Mouse (Mus musculus): ENCODE results near the gene Gm10188. TPM values are rescaled to one million over a fixed set of nuclear protein-coding genes. Genes with fewer than 3 reads are reported as not detected.

Gene Gm10188
- total and polyA plus RNA-seq, 3 experiments = not detected

DNA sequence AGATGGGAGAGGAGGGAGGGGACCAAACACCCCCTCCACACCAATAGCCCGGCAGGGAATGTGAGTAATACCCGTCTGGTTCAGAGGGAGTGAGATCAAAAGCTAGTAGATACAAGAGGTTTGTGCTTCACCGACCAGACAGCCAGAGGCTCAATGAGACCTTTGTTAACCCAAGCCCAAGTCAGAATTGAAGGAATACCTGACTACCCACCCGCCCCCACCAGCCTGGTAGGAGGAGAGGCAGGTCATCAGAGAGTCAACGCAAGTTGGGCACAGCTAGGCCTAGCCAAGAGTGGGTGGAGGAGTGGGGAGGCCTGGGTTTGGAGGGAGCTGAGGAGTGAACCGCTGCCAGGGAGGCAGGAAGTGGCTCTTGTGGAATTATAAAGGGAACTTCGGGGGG, 33.2 kb downstream of the Gm10188 start:
- 42% methylated on average over 7 of the region's 7 CpGs for WGBS
- H3K9ac ChIP-seq (ENCODE audit: low read depth, low read length) = no peak overlapping the region
- no peak overlapping the region for H3K4me3 ChIP-seq
- TF ChIP-seq POLR2A (IDR thresholded peaks at IDR 0.05; ENCODE audit: insufficient read depth, low read depth, low read length) (no peak), CTCF (IDR thresholded peaks at IDR 0.05) (no peak), EP300 (IDR thresholded peaks at IDR 0.05; ENCODE audit: insufficient read depth, low read depth, low read length) (no peak)
- H3K79me2 ChIP-seq (replicated peaks; ENCODE audit: control insufficient read depth, insufficient read depth, low read length) = no peaks in the 10 kb centered on the region
- H3K27me3 ChIP-seq (ENCODE audit: control insufficient read depth, insufficient read depth, low read length) = peaks cover 14% of the 10 kb centered on the region
- no peak for DNase-seq
- no peaks in the 10 kb centered on the region for H3K4me1 ChIP-seq (ENCODE audit: control insufficient read depth, insufficient read depth, low read length)
- intact Hi-C loops (cut with DNase I) = no loop called here
- no peaks in the 10 kb centered on the region for H3K36me3 ChIP-seq (ENCODE audit: control insufficient read depth, insufficient read depth, low read length)
- H3K27ac ChIP-seq = no peak overlapping the region

DNA sequence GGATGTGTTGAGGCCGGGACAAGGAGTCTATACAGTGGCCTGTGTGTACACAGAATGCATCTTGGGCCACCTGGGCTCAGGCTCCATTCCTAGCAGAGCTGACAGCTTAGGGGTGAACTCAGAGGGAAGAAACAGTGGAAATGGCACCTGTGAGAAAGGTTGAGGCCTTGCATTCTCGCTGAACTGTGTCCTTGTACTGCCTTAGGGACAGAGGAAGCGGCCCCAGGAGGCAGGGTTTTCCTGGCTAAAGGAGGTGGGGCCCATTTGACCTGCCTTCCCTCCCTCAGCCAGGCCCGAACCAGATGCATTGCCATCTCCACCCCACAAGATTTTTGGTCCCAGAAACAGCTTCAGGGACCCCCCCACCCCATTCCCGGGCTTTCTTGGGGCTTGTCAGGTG, 33.9 kb downstream of the Gm10188 start:
- Histone ChIP-seq H3K4me3 (no peak overlapping the region), H3K36me3 (ENCODE audit: control insufficient read depth, insufficient read depth, low read length) (no peaks in the 10 kb centered on the region), H3K27ac (no peak overlapping the region), H3K4me1 (ENCODE audit: control insufficient read depth, insufficient read depth, low read length) (no peaks in the 10 kb centered on the region), H3K27me3 (ENCODE audit: control insufficient read depth, insufficient read depth, low read length) (peaks cover 19% of the 10 kb centered on the region), H3K79me2 (replicated peaks; ENCODE audit: control insufficient read depth, insufficient read depth, low read length) (no peaks in the 10 kb centered on the region), H3K9ac (ENCODE audit: low read depth, low read length) (no peak overlapping the region)
- no peak for TF ChIP-seq EP300 (IDR thresholded peaks at IDR 0.05; ENCODE audit: insufficient read depth, low read depth, low read length)
- intact Hi-C loops (cut with DNase I) = no loop called here
- WGBS = 67% methylated on average over 5 of the region's 5 CpGs
- DNase-seq = no peak

DNA sequence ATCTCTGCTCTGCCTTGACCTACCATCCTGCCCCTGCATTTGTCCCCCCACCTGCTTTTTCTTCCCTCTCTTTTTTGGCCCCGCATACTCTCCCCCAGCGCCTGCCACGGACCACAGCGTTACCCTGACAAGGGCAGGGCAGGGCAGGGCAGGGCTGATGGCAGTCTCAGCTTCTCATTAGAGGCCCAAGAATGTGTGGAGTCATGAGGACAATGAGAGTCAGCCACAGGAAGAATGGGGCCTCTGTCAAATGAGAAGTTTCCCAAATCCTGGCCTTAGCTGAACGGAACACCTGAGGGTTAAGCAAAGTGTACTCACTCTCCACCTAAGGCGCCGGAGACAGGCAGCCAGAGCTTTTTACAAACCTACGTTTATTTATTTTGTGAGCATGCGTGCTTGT, 34.5 kb downstream of the Gm10188 start:
- no peak overlapping the region for H3K27ac ChIP-seq
- no peak overlapping the region for H3K4me3 ChIP-seq
- no peaks in the 10 kb centered on the region for H3K36me3 ChIP-seq (ENCODE audit: control insufficient read depth, insufficient read depth, low read length)
- 88% methylated on average over 9 of the region's 9 CpGs for WGBS
- H3K9ac ChIP-seq (ENCODE audit: low read depth, low read length) = no peak overlapping the region
- H3K4me1 ChIP-seq (ENCODE audit: control insufficient read depth, insufficient read depth, low read length) = no peaks in the 10 kb centered on the region
- H3K27me3 ChIP-seq (ENCODE audit: control insufficient read depth, insufficient read depth, low read length) = peaks cover 23% of the 10 kb centered on the region
- H3K79me2 ChIP-seq (replicated peaks; ENCODE audit: control insufficient read depth, insufficient read depth, low read length) = no peaks in the 10 kb centered on the region
- intact Hi-C loops (cut with DNase I) = no loop called here
- TF ChIP-seq EP300 (IDR thresholded peaks at IDR 0.05; ENCODE audit: insufficient read depth, low read depth, low read length) (no peak), POLR2A (IDR thresholded peaks at IDR 0.05; ENCODE audit: insufficient read depth, low read depth, low read length) (no peak), CTCF (IDR thresholded peaks at IDR 0.05) (no peak)
- no peak for DNase-seq

DNA sequence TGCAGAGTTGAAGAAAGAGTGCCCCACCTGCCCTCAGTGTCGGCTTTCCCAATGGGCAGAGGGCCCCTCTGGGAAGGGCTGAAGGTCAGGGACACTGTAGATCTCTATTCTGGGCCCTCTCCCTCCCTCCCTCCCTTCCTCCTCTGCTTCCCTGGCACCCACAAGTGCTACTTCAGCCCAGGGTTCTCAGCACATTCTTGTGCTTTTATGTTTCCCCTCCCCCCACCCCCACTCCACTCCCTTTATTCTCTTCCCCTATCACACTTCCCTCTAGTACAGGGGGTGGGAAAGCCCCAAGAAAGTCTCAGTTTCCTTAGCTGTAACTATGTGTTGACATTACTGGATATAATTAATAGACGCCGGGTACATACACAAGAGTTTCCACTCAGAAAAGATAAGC, 34.9 kb downstream of the Gm10188 start:
- Histone ChIP-seq H3K79me2 (replicated peaks; ENCODE audit: control insufficient read depth, insufficient read depth, low read length) (no peaks in the 10 kb centered on the region), H3K27me3 (ENCODE audit: control insufficient read depth, insufficient read depth, low read length) (peaks cover 23% of the 10 kb centered on the region), H3K4me1 (ENCODE audit: control insufficient read depth, insufficient read depth, low read length) (no peaks in the 10 kb centered on the region), H3K4me3 (no peak overlapping the region), H3K27ac (no peak overlapping the region), H3K9ac (ENCODE audit: low read depth, low read length) (no peak overlapping the region), H3K36me3 (ENCODE audit: control insufficient read depth, insufficient read depth, low read length) (no peaks in the 10 kb centered on the region)
- intact Hi-C loops (cut with DNase I) = no loop called here
- 51% methylated on average over 3 of the region's 3 CpGs for WGBS
- TF ChIP-seq CTCF (IDR thresholded peaks at IDR 0.05) = no peak
- TF ChIP-seq POLR2A (IDR thresholded peaks at IDR 0.05; ENCODE audit: insufficient read depth, low read depth, low read length) = no peak
- no peak for TF ChIP-seq EP300 (IDR thresholded peaks at IDR 0.05; ENCODE audit: insufficient read depth, low read depth, low read length)
- DNase-seq = no peak

DNA sequence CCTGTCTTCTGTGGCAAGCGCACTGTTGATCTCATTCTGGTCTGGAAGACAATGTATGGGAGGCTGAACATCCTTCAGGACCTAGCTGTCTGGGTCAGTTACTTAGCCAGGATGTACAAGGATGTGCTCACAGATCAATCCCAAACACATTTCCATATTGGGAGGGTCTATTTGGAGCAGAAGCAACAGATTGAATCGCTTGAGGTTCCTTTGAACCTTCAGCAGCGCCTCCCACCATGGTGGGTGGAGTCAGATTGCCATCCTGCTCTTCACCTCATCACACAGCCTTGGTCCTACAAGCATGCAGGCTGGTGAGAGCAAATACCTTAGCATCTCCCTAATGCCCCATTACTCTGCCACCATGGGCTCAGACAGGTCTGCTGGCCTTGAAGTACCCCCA, 35.8 kb downstream of the Gm10188 start:
- Histone ChIP-seq H3K4me1 (ENCODE audit: control insufficient read depth, insufficient read depth, low read length) (no peaks in the 10 kb centered on the region), H3K79me2 (replicated peaks; ENCODE audit: control insufficient read depth, insufficient read depth, low read length) (no peaks in the 10 kb centered on the region), H3K9ac (ENCODE audit: low read depth, low read length) (no peak overlapping the region), H3K27ac (no peak overlapping the region), H3K27me3 (ENCODE audit: control insufficient read depth, insufficient read depth, low read length) (peaks cover 23% of the 10 kb centered on the region), H3K36me3 (ENCODE audit: control insufficient read depth, insufficient read depth, low read length) (no peaks in the 10 kb centered on the region), H3K4me3 (no peak overlapping the region)
- intact Hi-C loops (cut with DNase I) = no loop called here
- 80% methylated on average over 3 of the region's 3 CpGs for WGBS
- TF ChIP-seq POLR2A (IDR thresholded peaks at IDR 0.05; ENCODE audit: insufficient read depth, low read depth, low read length) = no peak
- no peak for DNase-seq

DNA sequence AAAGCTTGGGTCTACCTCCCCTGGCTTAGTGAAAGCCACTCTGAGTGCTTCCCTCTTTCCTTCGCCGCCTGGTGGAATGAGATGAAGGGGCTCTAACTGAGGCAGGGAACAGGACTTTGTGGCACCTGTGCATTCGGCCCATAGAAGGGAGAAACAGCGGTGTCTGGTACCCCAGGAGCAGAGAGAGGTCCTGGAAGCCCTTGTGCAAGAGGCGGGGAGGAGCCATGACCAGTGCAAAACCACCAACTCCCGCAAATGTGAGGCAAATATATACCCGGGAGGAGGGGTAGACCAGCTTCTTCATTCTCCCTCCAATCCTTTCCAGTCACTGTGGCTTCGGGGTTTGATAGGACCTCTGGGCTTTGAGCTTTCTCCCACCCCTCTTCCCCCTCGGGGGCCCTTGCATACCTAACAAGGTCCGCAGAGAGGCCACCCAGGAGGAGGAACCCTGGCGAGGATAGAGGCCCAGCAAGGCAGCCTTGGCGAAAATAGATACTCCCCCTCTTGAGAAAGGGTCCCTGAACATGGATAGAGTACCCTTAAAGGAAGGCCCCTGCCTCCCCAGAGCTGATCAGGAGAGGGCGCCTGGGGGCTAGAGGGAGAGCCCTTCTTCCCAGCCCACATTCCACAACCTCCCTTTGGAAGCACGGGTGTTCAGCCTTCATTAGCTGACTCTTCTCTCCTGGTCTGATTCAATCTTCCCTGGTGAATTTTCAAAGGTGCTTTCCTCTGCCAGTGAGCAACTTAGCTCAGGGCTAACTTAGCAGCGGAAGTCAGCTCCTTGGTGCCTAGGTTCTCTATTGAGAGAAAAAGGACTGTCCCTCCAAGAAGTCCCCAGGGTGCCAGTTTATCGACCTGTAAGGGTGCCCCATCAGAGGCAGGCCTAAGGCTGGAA, 37.5 kb downstream of the Gm10188 start:
- intact Hi-C loops (cut with DNase I) = no loop called here
- no peaks in the 10 kb centered on the region for H3K4me1 ChIP-seq (ENCODE audit: control insufficient read depth, insufficient read depth, low read length)
- no peak overlapping the region for H3K9ac ChIP-seq (ENCODE audit: low read depth, low read length)
- H3K27ac ChIP-seq = no peak overlapping the region
- no peaks in the 10 kb centered on the region for H3K79me2 ChIP-seq (replicated peaks; ENCODE audit: control insufficient read depth, insufficient read depth, low read length)
- DNase-seq = no peak
- no peaks in the 10 kb centered on the region for H3K36me3 ChIP-seq (ENCODE audit: control insufficient read depth, insufficient read depth, low read length)
- H3K27me3 ChIP-seq (ENCODE audit: control insufficient read depth, insufficient read depth, low read length) = peaks cover 25% of the 10 kb centered on the region
- WGBS = 19% methylated on average over 16 of the region's 16 CpGs
- no peak overlapping the region for H3K4me3 ChIP-seq
- TF ChIP-seq POLR2A (IDR thresholded peaks at IDR 0.05; ENCODE audit: insufficient read depth, low read depth, low read length) (no peak), EP300 (IDR thresholded peaks at IDR 0.05; ENCODE audit: insufficient read depth, low read depth, low read length) (no peak), CTCF (IDR thresholded peaks at IDR 0.05) (no peak)

Data from heart, adult 2 months (tissue).